Mouse (Mus musculus) induced T-regulatory cell, adult 2 months (primary cell): ENCODE data around the gene Tdp1.

Source experiments
- DNase-seq: peaks from one replicate; pipeline ENCODE4 v3.0.0-alpha.2; 2012; ENCODE audit warnings: low read depth

Gene Tdp1

DNA sequence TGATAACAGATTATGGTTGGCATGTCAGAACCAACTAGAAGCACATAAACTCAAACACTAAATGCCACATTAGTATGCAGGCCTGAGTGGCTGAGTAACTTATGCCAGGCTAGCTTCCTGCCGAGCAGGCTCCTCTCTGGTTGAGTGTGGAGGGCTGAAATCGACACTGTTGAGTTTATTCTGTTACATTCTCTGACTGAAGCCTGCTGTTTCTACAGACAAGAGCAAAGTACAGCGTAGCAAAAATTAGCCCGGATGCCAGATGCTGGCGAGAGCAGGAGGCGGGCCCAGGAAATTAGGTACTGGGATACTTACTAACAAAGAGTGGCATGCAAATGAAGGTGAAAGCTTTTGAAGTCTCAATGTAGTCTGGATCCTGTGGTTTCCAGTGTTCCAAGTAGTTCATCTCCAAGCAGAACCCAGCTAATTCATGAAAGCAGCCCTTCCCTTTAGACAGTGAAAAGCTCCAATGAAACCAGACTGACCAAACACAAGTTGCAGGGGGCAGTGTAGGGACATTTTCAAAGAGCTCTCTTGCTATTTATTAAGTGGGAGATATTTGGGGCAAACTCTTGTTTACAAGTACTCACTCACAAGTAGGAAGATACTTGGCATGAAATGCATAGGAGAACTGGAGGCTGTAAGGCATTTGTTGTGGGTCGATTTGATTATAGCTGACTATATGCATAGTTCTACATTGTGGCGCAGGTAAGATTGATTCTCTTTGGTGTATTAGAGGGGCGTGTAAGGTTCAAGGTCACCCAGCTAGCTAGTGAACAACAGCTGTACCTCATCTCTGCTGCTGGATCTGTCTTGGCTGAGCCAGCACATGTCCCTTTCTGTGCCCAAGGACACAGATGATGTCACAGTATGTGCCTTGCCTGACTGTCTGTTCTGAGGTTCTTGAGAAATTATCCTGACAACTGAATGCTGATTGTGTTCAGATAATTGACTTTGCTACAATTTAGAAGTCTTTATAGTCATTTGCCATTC, 74.0 kb downstream of the Tdp1 start:
- no peak for DNase-seq

DNA sequence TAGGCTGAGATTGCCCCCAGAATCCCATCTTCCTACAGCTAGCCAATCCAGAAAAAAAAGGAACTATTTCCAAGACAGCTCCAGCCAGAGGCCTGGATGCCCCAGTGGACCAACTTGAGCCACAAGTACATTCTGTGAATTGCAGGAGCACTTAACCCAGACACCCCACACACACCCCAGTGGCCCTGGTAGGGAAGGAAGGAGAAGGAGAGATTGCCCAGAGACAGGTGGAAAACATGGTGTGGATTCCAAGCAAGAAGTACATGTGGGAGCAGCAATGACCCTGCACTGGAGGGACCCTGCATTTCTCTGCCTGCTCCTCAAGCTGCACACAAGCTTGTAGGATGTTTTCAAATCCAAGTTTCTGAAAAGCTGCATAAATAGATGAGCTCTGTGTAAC, 75.0 kb downstream of the Tdp1 start:
- DNase-seq = no peak

DNA sequence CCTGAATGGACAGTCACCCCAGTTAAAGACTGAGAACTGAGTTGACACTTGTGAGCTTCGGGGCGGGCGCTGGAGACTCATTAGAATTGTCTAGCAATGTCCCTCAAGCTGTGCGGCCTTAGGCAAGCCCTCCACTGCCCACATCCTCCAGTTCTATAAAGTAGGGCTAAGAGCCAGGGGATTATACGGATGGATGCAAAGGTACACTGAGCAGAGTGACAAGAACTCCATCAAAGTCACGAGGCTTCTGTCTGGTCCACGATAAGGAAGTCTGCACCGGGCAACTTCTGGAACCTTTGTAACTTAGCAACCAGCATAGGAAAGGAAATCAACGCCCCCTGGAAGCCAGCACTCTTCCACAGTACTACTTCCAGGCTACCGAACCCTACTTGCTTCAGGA, 75.6 kb downstream of the Tdp1 start:
- DNase-seq = no peak

DNA sequence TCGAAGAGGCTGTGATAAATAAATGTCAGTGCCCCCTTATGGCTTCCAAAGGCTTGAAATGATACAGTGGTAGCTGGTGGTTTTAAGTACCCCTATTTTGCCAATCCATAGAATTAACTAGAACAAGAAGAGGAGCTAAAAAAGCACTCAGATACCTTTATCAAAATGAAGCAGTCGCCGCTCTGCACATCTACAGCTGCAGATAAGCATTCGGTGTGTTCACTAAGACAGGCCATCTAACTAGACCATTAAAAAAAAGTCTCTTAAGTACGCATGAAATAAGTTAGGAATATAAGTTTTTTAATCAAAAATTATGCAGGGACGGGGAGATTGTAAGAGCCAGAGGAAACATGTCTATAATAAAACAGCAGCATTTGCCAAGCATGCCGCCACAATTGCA, 76.4 kb downstream of the Tdp1 start:
- no peak for DNase-seq

DNA sequence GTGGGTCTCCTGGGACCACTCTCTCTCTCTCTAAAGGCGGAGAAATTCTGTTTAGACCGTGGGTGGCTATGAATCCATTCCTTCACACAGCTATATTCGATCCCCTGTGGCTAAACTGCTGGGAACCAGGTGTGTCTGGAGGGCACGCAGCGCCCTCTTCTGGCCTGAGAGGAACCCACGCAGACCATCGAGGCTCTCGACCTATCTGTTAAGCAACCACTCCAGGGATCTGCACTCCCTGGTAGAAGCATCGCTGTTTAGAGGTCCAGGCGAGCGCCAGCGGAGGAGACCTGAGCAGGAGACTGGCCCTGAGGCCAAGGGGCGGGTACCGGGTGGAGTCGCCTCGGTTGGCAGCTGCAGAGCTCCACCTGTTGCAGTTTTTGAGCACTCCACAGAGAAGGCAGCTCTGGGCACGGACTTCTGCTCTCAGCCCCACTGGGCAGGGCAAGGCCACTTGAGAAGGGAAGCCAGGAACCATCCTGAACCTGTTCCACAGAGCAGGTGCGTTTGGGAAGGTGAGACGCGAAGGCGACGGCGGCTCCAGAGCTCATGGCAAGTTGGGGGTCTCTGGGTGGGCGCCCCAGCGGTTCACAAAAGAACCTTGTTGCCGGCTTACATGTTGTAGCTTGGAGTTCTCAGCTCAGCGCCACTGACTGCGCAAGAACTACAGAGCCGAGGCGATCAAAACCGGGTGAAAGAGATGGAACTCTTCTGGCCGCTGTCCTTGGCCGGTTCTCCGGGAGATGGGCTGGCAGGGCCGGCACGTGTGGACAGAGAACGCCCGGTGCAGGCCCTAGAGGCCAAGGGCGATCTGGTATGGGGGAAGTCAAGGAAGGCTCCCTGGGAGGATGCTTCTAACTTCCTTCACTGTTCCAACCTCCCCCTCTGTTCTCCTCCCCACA, 80.2 kb downstream of the Tdp1 start, which contains the start of gene Kcnk13:
Gene Kcnk13, plus strand, starts transcription at position 199 of the 902 bp plus-strand sequence.
- peak; percentile 80 for DNase-seq

DNA sequence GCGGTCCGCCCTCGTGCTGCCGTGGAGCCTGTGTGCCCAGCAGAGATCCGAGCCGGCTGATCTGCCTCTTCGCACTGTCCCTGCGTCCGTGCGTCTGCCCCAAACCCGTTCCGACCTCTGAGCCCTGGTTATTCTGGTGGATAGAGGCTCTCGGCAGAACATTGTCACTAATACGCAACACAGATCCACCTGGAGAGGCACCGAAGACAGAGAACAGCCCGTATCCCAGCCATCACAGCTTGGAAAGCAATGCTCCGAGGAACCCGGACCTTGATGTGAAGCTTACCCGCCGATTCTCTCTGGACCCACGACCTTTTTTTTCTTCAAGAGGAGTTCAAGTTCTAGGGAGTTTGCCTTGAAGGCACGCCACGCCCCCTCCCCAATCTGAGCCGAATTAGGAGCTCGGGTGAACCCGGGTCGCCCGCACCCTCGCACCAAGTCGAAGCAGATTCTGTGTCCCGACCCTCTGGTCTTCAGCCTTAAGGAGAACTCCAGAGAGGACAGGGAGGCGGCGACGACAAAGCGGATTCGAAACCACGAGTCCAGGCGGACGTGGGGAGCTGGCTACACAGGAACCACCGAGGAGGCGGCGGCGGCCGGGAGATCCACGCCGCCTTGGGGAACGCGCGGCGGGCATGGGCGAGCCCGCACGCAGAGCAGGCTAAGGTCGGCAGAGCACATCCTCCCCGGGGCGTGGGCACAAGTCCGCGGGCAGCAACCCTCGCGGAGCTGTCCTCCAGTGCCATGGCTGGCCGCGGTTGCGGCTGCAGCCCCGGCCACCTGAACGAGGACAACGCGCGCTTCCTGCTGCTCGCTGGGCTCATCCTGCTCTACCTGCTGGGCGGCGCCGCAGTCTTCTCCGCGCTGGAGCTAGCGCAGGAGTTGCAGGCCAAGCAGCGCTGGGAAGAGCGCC, 81.1 kb downstream of the Tdp1 start:
- peak; percentile 26 for DNase-seq

DNA sequence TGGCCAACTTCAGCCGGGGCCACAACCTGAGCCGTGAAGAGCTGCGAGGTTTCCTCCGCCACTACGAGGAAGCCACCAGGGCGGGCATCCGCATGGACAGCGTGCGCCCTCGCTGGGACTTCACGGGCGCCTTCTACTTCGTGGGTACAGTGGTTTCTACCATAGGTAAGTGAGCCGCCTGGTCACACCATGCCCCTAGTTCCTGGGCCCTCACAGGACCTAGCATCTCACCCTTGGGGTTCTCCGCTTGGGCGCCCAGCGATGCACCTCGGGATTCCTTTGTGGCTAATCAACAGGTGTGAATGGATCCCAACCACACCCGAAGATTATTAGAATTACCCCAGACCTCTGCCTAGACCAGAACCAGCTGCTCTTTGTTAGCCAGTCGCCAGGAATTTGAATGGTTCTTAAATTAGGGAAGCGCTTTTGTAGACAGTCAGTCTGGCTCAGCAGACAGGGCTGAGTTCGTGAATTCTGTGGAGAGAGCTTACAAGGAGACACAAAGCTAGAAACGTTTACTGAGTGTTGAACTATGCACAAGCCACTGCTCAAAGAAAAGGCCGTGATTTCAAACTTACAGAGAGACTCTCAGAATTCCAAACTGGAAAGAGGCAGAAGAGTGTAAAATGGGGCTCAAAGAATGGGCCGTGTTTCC, 81.9 kb downstream of the Tdp1 start:
- no peak for DNase-seq

DNA sequence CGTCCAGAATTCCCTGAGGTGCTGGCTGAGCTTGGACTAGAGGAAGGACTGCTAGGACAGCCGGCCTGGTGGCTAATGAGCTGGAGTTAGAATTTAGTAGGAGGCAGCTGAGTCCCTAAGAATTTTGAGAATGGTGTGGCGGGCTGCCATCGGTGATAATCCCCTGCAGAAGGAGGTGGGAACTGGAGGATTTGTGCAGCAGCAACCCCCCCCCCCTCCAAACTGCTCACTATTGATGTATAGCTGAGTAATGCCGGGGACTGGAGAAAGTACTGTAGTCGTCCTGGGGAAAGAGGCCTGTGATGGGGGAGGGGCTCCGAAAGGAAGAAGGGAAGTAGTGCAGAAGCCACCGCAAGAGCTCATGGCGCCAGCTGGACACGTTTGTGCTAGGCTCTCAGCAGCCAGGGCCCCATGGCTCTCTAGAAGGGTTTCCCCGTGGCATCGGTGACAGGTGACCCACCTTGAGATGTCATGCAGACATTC, 82.6 kb downstream of the Tdp1 start:
- DNase-seq = no peak

DNA sequence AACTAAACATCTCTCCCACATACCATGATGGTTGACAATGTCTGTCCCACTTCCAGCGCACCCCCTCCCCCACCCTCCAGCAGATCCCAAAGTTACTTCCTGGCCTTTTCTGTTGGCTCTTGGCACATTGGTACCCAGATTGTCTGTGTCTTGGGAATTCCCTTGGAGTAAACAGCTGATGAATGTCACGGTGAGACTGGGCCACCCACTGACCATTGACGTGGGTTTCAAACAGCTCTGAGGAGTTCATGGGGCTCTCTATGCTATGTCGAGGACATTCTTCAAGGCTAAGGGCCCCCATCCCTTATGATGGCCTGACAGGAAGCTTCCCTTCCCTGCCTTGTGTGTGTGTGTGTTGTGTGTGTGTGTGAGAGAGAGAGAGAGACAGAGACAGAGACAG, 85.6 kb downstream of the Tdp1 start:
- DNase-seq = no peak

DNA sequence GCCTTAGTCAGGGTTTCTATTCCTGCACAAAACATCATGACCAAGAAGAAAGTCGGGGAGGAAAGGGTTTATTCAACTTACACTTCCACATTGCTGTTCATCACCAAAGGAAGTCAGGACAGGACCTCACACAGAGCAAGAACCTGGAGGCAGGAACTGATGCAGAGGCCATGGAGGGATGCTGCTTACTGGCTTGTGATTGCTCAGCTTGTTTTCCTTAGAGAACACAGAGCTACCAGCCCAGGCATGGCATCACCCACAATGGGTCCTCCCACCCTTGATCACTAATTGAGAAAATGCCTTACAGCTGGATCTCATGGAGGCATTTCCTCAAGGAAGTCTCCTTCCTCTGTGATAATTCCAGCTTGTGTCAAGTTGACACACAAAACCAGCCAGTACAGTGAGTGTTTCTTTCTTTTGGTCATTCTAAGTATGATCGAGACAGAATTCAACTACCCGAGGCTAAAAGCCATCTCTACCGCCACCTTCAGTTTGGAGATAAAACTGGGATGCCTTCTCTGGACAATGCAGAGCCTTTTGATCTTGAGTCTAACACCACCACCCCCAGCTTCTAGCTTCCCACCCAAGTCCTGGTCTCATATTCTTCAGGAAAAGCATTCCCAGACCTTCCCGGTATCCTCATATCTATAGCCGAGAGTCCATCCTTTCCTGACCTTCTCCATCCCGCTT, 87.0 kb downstream of the Tdp1 start:
- peak; percentile 9 for DNase-seq

DNA sequence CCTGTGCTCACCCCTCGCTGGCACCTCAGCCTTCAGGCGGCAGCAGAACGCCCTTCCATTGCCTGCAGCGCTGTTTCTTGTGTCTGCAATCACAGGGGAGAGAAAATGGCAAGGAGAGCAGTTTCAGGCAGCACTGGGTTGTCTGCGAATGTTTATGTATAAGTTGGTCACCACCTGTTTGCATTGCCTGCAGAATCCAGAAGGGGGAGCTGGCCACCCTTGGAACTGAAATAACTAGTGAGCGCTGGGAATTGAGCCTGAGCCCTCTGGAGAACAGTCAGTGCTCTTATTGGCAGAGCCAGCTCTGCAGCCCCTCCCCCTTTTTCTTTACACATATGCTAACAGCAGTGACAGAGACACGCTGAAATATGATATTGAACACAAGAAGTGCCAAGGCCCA, 88.5 kb downstream of the Tdp1 start:
- peak; percentile 10 for DNase-seq

DNA sequence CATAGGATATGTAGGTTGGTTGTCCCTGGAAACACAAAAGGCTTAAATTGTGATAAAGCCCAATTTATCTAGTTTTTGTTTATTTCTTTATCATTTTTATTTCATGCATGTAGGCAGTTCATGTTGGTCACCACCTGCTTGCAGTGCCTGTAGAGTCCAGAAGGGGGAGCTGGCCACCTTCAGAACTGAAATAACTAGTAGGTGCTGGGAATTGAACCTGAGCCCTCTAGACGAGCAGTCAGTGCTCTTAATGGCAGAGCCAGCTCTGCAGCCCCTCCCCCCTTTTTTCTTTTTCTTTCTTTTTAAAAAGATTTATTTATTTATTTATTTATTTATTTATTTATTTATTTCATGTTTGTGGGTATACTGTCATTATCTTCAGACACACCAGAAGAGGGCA, 89.3 kb downstream of the Tdp1 start:
- DNase-seq = peak; percentile 48

DNA sequence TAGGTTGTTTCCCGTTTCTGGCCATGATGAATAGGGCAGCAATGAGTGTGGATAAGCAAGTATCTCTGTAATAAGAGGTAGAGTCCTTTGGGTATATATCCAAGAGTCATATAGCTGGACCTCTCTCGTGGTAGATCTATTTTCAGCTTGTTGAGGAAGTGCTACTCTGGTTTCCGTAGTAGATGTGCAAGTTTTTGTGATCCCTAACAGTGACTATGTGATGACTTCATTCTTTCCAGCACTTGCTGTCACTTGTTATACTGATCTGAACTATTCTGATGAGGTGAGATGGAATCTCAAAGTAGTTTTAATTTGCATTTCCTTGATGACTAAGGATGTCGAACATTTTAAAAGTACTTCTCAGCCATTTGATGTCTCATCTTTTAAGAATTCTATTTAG, 95.2 kb downstream of the Tdp1 start:
- DNase-seq = no peak

DNA sequence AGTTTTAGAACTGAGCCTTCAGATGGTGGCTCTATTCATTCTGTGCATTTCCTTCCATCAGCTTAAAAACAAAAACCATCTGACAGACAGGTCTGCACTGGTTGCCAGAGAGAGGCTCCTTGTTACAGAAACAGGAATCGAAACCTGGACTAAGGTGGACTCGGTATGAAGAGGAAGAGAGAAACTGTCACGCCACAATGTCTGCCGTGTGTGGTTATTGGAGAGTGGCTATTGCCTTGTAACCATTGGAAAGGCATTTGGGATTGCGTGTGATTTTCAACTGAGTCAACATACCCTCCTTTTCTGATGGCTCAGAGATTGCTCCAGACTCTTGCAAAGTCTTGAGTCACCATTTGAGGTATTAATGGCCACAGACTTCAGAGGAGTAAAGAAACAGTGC, 102.5 kb downstream of the Tdp1 start:
- no peak for DNase-seq

DNA sequence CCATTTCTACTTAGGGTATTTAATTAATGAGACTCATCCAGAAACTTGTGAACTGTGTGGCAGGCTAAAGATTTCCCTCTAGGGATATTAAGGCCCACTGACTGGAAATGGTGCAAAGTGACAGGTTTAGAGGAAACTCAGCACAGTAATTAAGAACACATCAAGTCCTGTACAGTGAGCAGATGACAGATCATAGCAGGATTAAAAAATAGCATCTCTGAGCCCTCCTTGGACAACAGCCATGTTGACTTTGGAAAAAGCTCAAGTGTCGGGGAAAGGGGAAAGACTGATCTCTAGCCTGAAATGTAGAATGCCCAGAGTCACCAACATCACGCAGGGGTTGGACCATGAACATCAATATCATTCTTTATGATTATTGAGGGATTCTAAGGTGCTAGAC, 103.8 kb downstream of the Tdp1 start:
- DNase-seq = no peak

DNA sequence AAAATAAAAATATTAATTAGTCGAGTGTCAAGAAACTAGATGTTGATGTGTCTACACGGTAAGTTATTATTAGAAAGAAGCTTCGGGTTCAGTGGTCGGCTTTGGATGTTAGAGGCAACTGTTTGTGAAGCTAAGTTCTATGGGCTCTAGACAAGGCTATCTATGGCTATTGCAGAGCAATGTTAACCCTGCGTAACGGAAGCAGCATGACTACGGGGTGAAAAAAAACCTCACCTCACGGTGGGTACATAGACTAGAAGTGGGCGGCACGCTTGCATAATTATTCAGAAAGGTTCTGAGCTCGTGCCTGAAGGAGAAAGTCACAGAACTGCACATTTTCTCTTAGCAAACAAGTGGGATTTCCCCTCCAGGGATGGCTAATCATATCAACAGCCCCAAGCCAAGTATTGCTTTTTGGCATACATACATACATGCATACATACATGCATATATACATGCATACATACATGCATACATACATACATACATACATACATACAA, 108.1 kb downstream of the Tdp1 start:
- DNase-seq = no peak

DNA sequence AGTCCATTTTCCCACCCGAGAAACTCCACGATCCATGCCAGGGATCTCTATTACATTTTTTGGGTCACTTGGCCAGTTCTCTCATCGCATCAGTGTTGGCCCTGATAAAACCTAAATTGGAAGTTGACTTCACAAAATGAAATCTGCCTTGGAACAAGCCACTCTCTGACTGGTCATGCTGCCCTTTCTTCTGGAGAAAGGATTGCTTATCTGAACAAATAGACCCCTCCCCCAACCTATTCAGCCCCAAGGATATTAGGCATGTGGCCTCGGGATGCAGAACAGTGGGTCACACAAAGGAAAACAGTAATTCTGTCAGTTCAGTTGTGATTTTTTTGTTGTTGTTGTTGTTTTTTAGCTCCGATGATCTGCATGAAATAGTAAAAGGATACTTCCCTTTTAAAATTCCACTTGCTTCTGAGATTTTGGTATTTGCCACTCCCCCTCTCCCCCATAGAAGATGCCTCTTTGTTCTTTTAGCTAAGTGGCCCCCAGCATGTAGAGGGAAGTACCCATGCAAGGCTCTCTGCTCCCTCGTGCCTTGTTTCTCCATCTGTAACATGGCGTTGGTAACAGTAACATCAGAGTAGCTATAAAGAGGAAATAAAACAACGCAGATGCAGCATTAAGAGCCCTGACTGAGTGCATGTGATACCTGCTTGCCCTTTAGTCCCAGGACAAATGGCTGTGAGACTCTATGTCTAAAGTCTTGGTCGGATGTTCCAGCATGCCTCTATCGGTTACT, 109.0 kb downstream of the Tdp1 start:
- no peak for DNase-seq

DNA sequence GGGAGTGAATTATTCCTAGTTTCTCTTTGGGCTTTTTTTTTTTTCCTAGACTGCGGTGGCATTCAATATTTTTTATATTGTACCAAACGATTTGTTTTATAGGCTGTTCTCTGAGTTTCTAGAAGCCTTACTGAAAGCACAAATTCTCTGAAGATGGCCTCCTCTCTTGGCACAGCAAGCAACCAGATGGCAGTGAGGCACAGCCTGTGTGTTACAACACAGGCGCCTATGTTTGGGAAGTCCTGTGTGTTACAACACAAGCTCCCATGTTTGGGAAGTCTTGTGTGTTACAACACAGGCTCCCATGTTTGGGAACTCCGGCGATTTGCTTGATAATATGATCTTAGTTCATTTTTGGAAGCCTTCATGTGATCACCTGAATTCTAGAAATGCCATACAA, 111.6 kb downstream of the Tdp1 start:
- DNase-seq = no peak

DNA sequence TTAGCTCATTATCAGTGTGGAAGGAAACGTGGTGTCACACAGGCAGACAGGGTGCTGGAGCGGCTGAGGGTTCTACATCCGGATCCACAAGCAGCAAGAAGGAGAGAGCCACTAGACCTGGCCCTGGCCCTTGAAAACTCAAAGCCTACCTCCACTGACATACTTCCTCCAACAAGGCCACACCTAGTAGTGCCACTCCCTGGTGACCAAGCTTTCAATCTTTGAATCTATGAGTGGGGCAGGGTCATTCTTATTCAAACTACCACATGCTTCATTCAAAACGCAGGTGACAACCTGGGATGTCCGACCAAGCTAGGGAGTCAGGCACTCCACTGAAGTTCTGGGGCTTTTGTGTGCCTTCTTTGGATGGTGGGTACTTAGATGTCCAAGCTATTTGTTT, 115.4 kb downstream of the Tdp1 start:
- DNase-seq = no peak

DNA sequence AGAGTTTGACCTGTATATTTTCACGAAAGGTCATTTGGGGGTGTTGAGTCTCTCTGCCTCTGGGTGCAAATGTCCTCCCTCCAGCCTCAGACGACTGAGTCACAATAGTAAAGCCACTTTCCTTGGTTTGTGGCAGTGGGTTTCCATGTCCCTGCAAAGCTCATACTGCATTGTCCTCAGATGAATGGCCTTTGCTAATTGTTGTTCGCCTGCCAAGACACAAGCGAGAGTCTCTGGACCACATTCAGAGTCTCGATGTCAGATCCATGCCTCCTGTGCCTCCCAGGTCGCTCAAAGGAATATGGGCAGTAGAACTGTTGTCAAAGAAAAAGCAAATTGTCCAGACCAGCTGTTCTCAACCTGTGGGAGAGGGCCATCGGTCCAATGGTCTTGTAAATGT, 116.1 kb downstream of the Tdp1 start:
- no peak for DNase-seq
